Mouse (Mus musculus) midbrain, embryonic 16.5 days (tissue): Measurements from ENCODE around the gene Tmem110. TPM values are rescaled to one million over a fixed set of nuclear protein-coding genes. Genes with fewer than 3 reads are reported as not detected.
A peak's percentile ranks its signal among the peaks of the same experiment; 100 is the strongest.

ENCODE experiments used
- ATAC-seq: fragments of 200-750 bp; cut with Nextera tagmentation; 2 replicates; pipeline ENCODE4 v1.8.0; 2017; ENCODE audit warnings: moderate TSS enrichment
- H3K27ac ChIP-seq: fragments of 300-500 bp; sonication (generic); 2 replicates; pipeline ENCODE4 v1.5.1; 2014; ENCODE audit warnings: mild to moderate bottlenecking, low read length, mixed read lengths
- H3K27me3 ChIP-seq: fragments of 300-500 bp; sonication (generic); 2 replicates; pipeline ENCODE4 v1.6.1; 2014; ENCODE audit warnings: low read depth, low read length, mixed read lengths; ENCODE audit not compliant: control insufficient read depth, insufficient read depth
- H3K36me3 ChIP-seq: fragments of 300-500 bp; sonication (generic); 2 replicates; pipeline ENCODE4 v1.6.1; 2014; ENCODE audit warnings: mild to moderate bottlenecking, low read length, moderate library complexity, mixed read lengths; ENCODE audit not compliant: control insufficient read depth, insufficient read depth
- H3K4me1 ChIP-seq: fragments of 300-500 bp; sonication (generic); 2 replicates; pipeline ENCODE4 v1.6.1; 2014; ENCODE audit warnings: mild to moderate bottlenecking, low read length, mixed read lengths; ENCODE audit not compliant: control insufficient read depth, insufficient read depth
- H3K4me2 ChIP-seq: fragments of 300-500 bp; sonication (generic); 2 replicates; pipeline ENCODE4 v1.6.1; 2014; ENCODE audit warnings: mild to moderate bottlenecking, low read length, mixed read lengths
- H3K4me3 ChIP-seq: fragments of 300-500 bp; sonication (generic); 2 replicates; pipeline ENCODE4 v1.5.1; 2014; ENCODE audit warnings: low read depth, mild to moderate bottlenecking, low read length, moderate library complexity, mixed read lengths
- H3K9ac ChIP-seq: fragments of 300-500 bp; sonication (generic); 2 replicates; pipeline ENCODE4 v1.6.1; 2014; ENCODE audit warnings: low read depth, low read length, mixed read lengths
- H3K9me3 ChIP-seq: fragments of 300-500 bp; sonication (generic); replicated peaks from 2 replicates; pipeline ENCODE4 v1.6.1; 2014; ENCODE audit warnings: mild to moderate bottlenecking, low read length, mixed read lengths; ENCODE audit not compliant: control insufficient read depth, poor library complexity, severe bottlenecking
- WGBS: fragments of 180-500 bp; shearing (Covaris S2); extraction: QIAGEN DNeasy Blood & Tissue Kit; methylation state at CpG from one replicate; pipeline ENCODE4 v1.1.7; 2014; 5-methylcytosine and 5-hydroxymethylcytosine counted together
- polyA plus RNA-seq: library from polyadenylated mRNA; unstranded; fragments of >200 nt; fragmentation: Nextera tagmentation; extraction: Ambion mirVana; gene quantifications from 2 replicates; pipeline ENCODE4 v1.2.1, GENCODE M21; 2015

The Tmem110 gene
- polyA plus RNA-seq, 1 experiment from 2014 or later: 22.3 TPM

DNA sequence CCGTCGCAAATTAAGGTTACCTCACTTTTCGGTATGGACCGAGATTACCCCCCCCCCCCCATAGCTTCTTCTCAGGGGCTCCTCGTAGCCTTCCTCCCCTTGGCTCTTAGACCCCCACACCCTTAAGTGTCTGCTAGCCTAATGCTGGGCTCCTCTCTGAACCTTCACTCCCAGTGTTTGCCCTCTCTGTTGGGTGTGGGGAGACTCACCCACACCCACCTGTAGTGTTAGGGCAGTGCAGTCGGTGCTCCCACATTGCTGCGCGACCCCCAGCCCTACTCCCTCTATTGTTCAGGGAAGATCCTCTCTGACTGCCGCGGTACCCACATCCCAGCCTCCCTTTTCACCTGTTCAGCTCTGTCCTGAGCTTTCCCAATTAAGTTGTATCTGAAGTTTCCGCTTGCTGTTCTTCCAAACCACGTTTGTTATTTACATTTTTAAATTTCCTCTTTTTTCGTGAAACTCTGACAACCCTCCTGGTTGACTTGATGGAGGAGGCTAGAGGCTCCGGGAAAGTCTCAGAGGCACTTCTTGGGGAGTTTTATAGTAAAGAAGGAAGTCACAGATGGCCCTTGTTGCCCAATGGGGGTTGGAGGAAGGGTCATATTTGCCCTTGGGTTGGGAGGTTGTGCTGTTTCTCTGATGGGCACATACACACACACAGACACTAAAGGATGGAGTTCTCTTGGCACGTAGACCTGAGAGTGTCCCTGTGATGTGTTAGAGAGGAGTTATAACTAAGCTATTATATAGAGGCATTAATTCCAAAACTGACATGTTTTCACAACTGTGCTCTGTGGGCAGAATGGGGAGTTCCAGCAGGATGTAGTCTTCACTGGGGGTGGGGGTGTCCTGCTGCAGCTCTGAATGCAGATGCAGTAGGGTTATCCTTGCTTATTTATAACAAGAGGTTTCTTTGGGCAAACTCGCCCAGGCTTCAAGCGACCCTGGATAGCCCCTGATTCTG, 1.1 kb downstream of the Tmem110 start:
- no peaks in the 10 kb centered on the region for H3K36me3 ChIP-seq

DNA sequence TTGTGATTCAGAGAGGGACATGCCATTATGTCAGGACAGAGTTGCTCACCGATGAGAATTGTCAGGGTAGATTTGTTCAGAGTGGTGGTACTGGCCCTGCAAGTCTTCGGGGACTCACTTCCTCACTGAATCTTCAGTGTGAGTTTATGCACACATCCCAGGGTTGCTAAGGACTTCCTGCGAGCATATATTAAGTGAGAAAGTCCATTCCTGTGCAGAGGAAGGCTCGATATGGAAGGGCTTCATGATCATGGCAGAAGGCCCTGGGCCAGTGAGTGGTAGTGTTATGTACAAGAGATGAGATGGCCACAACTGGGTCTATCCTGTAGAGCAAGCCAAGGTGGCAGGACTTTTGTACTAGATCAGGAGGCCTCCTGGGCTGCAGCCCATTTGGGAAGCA, 2.1 kb downstream of the Tmem110 start:
- Histone ChIP-seq H3K27ac (no peak overlapping the region), H3K27me3 (no peaks in the 10 kb centered on the region), H3K36me3 (no peaks in the 10 kb centered on the region), H3K4me1 (peaks cover 20% of the 10 kb centered on the region), H3K4me2 (no peak overlapping the region), H3K4me3 (no peak overlapping the region), H3K9me3 (no peaks in the 10 kb centered on the region), H3K9ac (no peak overlapping the region)
- WGBS: 85% methylated on average over 4 of the region's 4 CpGs
- no peak for ATAC-seq

More for the DNA sequence above, 1.1 kb downstream of the Tmem110 start:
- Histone ChIP-seq H3K27ac (no peak overlapping the region), H3K9ac (peak overlapping the region; percentile 87), H3K4me1 (peaks cover 20% of the 10 kb centered on the region), H3K27me3 (no peaks in the 10 kb centered on the region), H3K4me2 (peak overlapping the region; percentile 70), H3K9me3 (no peaks in the 10 kb centered on the region), H3K4me3 (peak overlapping the region; percentile 79)
- peak; percentile 46 for ATAC-seq
- WGBS: 19% methylated on average over 17 of the region's 17 CpGs

- no peaks in the 10 kb centered on the region for H3K9me3 ChIP-seq
- ATAC-seq: no peak
- no peak overlapping the region for H3K4me3 ChIP-seq
- 93% methylated on average over 4 of the region's 4 CpGs for WGBS
- no peaks in the 10 kb centered on the region for H3K27me3 ChIP-seq
- no peak overlapping the region for H3K27ac ChIP-seq
- no peaks in the 10 kb centered on the region for H3K36me3 ChIP-seq
- H3K4me2 ChIP-seq: no peak overlapping the region
- peaks cover 20% of the 10 kb centered on the region for H3K4me1 ChIP-seq
- no peak overlapping the region for H3K9ac ChIP-seq
Measured at GRCm38 (mm10) chr14:30828077-30828476, 2.7 kb downstream of the Tmem110 start.

- no peak overlapping the region for H3K27ac ChIP-seq
- WGBS: 87% methylated on average over 11 of the region's 11 CpGs
Measured at GRCm38 (mm10) chr14:30828635-30829460, 3.5 kb downstream of the Tmem110 start.

DNA sequence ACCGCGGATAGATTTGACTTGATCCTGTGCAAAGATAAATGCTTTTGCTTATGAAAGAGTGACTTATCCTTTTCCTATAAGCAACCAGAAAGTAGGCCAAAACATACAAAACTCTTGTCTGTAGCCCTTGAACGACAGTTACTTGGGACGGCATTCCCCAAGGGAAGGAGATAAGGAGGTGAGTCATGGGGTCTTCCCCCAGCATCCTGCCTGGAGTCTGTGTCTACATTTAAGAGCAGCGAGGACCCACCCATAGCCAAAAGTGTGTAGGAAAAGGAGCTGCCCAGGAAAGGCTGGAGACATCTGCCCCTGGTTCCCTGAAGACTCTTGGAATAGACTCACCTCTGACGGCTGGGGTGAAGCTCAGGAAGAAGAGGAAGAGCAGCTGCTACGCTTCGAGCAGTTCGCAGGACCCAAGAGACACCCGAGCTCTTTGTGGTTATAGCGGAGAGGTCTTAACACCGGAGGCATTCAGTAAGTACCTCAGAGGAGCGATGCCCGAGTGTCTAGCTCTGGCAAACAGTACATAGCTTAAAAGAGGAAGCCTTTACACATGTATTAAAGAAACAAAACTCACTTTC, 12.1 kb downstream of the Tmem110 start:
- Histone ChIP-seq H3K36me3 (peaks cover 10% of the 10 kb centered on the region; the same call in 1 of the 2 replicates), H3K27me3 (no peaks in the 10 kb centered on the region), H3K9ac (no peak overlapping the region), H3K4me3 (no peak overlapping the region), H3K27ac (no peak overlapping the region), H3K4me1 (no peaks in the 10 kb centered on the region), H3K4me2 (no peak overlapping the region), H3K9me3 (no peaks in the 10 kb centered on the region)
- 94% methylated on average over 14 of the region's 14 CpGs for WGBS
- ATAC-seq: no peak

More at GRCm38 (mm10) chr14:30828635-30829460, 3.5 kb downstream of the Tmem110 start:
- Histone ChIP-seq H3K27me3 (no peaks in the 10 kb centered on the region), H3K9ac (no peak overlapping the region), H3K4me2 (no peak overlapping the region), H3K36me3 (no peaks in the 10 kb centered on the region), H3K4me1 (peaks cover 20% of the 10 kb centered on the region), H3K9me3 (no peaks in the 10 kb centered on the region), H3K4me3 (no peak overlapping the region)
- no peak for ATAC-seq

GRCm38 (mm10) chr14:30843701-30844100, 18.3 kb downstream of the Tmem110 start:
- no peaks in the 10 kb centered on the region for H3K9me3 ChIP-seq
- no peaks in the 10 kb centered on the region for H3K27me3 ChIP-seq
- no peaks in the 10 kb centered on the region for H3K36me3 ChIP-seq
- no peak for ATAC-seq
- no peak overlapping the region for H3K27ac ChIP-seq
- no peak overlapping the region for H3K9ac ChIP-seq
- H3K4me2 ChIP-seq: no peak overlapping the region
- no peaks in the 10 kb centered on the region for H3K4me1 ChIP-seq
- 92% methylated on average over 3 of the region's 3 CpGs for WGBS
- no peak overlapping the region for H3K4me3 ChIP-seq

DNA sequence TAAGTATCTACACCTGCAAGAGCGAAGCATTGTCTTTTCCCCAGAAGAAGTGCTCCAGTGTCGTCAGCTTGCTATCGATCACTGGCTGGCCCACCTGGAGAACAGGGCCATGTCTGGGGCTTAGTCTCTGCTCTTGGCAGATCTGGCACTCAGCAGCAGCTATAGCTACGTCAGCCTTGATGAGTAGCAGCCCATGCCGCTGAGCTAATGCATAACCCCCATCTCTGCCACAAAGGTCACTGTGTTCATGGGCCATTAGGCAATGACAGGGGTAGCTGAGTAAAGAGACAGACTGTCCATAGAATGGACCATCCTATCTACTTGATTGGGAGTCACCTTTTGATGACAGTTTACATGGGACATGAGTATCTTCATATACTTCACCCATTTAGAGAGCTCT, 25.1 kb downstream of the Tmem110 start:
- Histone ChIP-seq H3K27ac (no peak overlapping the region), H3K36me3 (no peaks in the 10 kb centered on the region), H3K9ac (no peak overlapping the region), H3K9me3 (no peaks in the 10 kb centered on the region), H3K4me3 (no peak overlapping the region), H3K27me3 (no peaks in the 10 kb centered on the region), H3K4me2 (no peak overlapping the region), H3K4me1 (no peaks in the 10 kb centered on the region)
- WGBS: 93% methylated on average over 5 of the region's 5 CpGs
- no peak for ATAC-seq

- ATAC-seq: no peak
- no peaks in the 10 kb centered on the region for H3K9me3 ChIP-seq
- H3K27ac ChIP-seq: no peak overlapping the region
- H3K4me2 ChIP-seq: no peak overlapping the region
- no peaks in the 10 kb centered on the region for H3K36me3 ChIP-seq
- no peaks in the 10 kb centered on the region for H3K4me1 ChIP-seq
- WGBS: 89% methylated on average over 5 of the region's 5 CpGs
- no peak overlapping the region for H3K4me3 ChIP-seq
- H3K27me3 ChIP-seq: no peaks in the 10 kb centered on the region
- no peak overlapping the region for H3K9ac ChIP-seq
Measured at GRCm38 (mm10) chr14:30852325-30852724, 26.9 kb downstream of the Tmem110 start.
